Mouse (Mus musculus) adrenal gland, postnatal 36 days (tissue): ENCODE data around the gene Rbm38. TPM values are rescaled to one million over a fixed set of nuclear protein-coding genes. Genes with fewer than 3 reads are reported as not detected.

ENCODE experiments used
- DNase-seq, 2 experiments: peaks; one replicate each; pipeline ENCODE4 v3.0.0; 2021; ENCODE audit warnings: mixed read lengths in 1 of 2
- total RNA-seq, 2 experiments: library from RNA; stranded (reverse); gene quantifications; 2 replicates each; pipeline ENCODE4 v1.2.3; 2021

Rbm38 gene
- total RNA-seq, 2 experiments from 2014 or later: 20.8 to 30.0 TPM

GRCm38 (mm10) chr2:173036611-173037010 is 16.3 kb downstream of the Rbm38 start:
- no peak for DNase-seq

- no peak for DNase-seq
Measured at GRCm38 (mm10) chr2:173037347-173037746, 17.0 kb downstream of the Rbm38 start.

- DNase-seq: peak; percentile 51 to 60
Measured at GRCm38 (mm10) chr2:173037827-173038607, 17.7 kb downstream of the Rbm38 start.

GRCm38 (mm10) chr2:173039041-173039440 is 18.7 kb downstream of the Rbm38 start:
- no peak for DNase-seq

- no peak for DNase-seq
Measured at GRCm38 (mm10) chr2:173040803-173041202, 20.5 kb downstream of the Rbm38 start.

- DNase-seq: no peak
Measured at GRCm38 (mm10) chr2:173041242-173041641, 20.9 kb downstream of the Rbm38 start.

- no peak for DNase-seq
Measured at GRCm38 (mm10) chr2:173041893-173042292, 21.6 kb downstream of the Rbm38 start.

- no peak for DNase-seq
Measured at GRCm38 (mm10) chr2:173042504-173043162, 22.3 kb downstream of the Rbm38 start.

- DNase-seq: peak; percentile 88 to 90
Measured at GRCm38 (mm10) chr2:173044198-173044970, 24.1 kb downstream of the Rbm38 start.

- no peak for DNase-seq
Measured at GRCm38 (mm10) chr2:173046582-173047297, 26.4 kb downstream of the Rbm38 start.

- no peak for DNase-seq
Measured at GRCm38 (mm10) chr2:173047471-173047870, 27.2 kb downstream of the Rbm38 start.

- no peak for DNase-seq
Measured at GRCm38 (mm10) chr2:173048041-173048745, 27.9 kb downstream of the Rbm38 start.

GRCm38 (mm10) chr2:173049231-173049630 is 28.9 kb downstream of the Rbm38 start:
- DNase-seq: no peak

- DNase-seq: peak; percentile 37 to 42
Measured at GRCm38 (mm10) chr2:173049817-173050216, 29.5 kb downstream of the Rbm38 start.

GRCm38 (mm10) chr2:173050604-173051382 is 30.5 kb downstream of the Rbm38 start:
- no peak for DNase-seq

GRCm38 (mm10) chr2:173052881-173053280 is 32.6 kb downstream of the Rbm38 start:
- DNase-seq: no peak

- no peak for DNase-seq
Measured at GRCm38 (mm10) chr2:173053846-173054245, 33.5 kb downstream of the Rbm38 start.

- no peak for DNase-seq
Measured at GRCm38 (mm10) chr2:173056303-173056881, 36.1 kb downstream of the Rbm38 start.

GRCm38 (mm10) chr2:173056882-173057315 is 36.6 kb downstream of the Rbm38 start:
- no peak for DNase-seq

GRCm38 (mm10) chr2:173057623-173058022 is 37.3 kb downstream of the Rbm38 start:
- DNase-seq: no peak
